Mouse (Mus musculus) thymus, adult 2 months (tissue): ENCODE measurements around the gene Apol9b.
"Not testable (repeated sequence)": the region's sequence is repeated elsewhere in the genome, so short reads cannot be mapped to it uniquely, and the experiment has no call there.

ENCODE experiments used
- CTCF ChIP-seq: fragments of 200-500 bp; IDR thresholded peaks from 2 replicates; pipeline ENCODE4 v1.5.1; 2012; ENCODE audit warnings: mild to moderate bottlenecking, control low read depth, low read length, moderate library complexity, borderline replicate concordance; ENCODE audit not compliant: control insufficient read depth, poor library complexity, insufficient read depth; ENCODE audit errors: extremely low read depth
- POLR2A ChIP-seq: fragments of 200-500 bp; IDR thresholded peaks from 2 replicates; pipeline ENCODE4 v1.6.1; 2012; ENCODE audit warnings: mild to moderate bottlenecking, low read length, control low read depth, moderate library complexity; ENCODE audit not compliant: control insufficient read depth, poor library complexity, insufficient read depth; ENCODE audit errors: extremely low read depth

GRCm38 (mm10) chr15:77724208-77724911, 4.5 kb upstream of the Apol9b start:
- not testable (repeated sequence) for TF ChIP-seq CTCF, POLR2A
